Mouse (Mus musculus) small intestine, adult 2 months (tissue): Measurements from ENCODE around the gene Rab4a.

Experiments used
- CTCF ChIP-seq: fragments of 200-500 bp; IDR thresholded peaks from 2 replicates; pipeline ENCODE4 v1.5.1; 2012; ENCODE audit warnings: low read depth, mild to moderate bottlenecking, control low read depth, inconsistent platforms, low read length, moderate library complexity, mixed read lengths; ENCODE audit not compliant: insufficient replicate concordance, insufficient read length; ENCODE audit errors: extremely low read depth
- POLR2A ChIP-seq: fragments of 200-500 bp; IDR thresholded peaks from 2 replicates; pipeline ENCODE4 v1.6.1; 2012; ENCODE audit warnings: low read depth, mild to moderate bottlenecking, control low read depth, inconsistent platforms, low read length, moderate library complexity

DNA sequence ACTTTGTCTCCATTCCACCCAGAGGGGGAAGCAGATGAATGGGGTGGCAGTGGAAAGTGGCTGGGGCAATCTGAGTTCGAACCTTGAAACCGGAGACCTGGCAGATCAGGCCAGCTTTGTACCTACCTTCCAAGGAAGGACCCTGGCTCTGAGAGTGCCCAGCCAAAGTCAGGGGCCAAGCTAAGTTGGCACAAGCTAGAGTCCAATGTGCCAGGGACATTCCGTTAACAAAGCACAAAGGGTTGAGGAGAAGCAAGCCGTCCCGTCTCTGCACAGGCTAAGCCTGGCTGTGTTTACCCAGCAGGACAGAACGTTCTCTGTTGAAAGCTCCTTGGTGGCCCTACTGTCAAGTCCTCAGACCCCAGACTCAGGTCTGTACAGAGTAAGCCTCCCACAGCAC lies 19.6 kb upstream of the Rab4a start:
- no peak for TF ChIP-seq CTCF
- no peak for TF ChIP-seq POLR2A
